Mouse (Mus musculus) kidney, embryonic 16.5 days (tissue): ENCODE data around the gene Taar8b. TPM values are rescaled to one million over a fixed set of nuclear protein-coding genes. Genes with fewer than 3 reads are reported as not detected.
"Not testable (repeated sequence)": the region's sequence is repeated elsewhere in the genome, so short reads cannot be mapped to it uniquely, and the experiment has no call there.

Experiments used
- ATAC-seq: fragments of 200-750 bp; cut with Nextera tagmentation; 2 replicates; pipeline ENCODE4 v1.8.0; 2017; ENCODE audit warnings: moderate TSS enrichment; ENCODE audit not compliant: low FRiP score, low TSS enrichment
- H3K27ac ChIP-seq: fragments of 300-500 bp; sonication (generic); 2 replicates; pipeline ENCODE4 v1.5.1; 2014; ENCODE audit warnings: low read length
- H3K27me3 ChIP-seq: fragments of 300-500 bp; sonication (generic); 2 replicates; pipeline ENCODE4 v1.6.1; 2014; ENCODE audit warnings: low read length, control low read depth, mixed read lengths; ENCODE audit not compliant: insufficient read depth
- H3K36me3 ChIP-seq: fragments of 300-500 bp; sonication (generic); 2 replicates; pipeline ENCODE4 v1.6.1; 2014; ENCODE audit warnings: low read length, control low read depth, mixed read lengths; ENCODE audit not compliant: insufficient read depth
- H3K4me1 ChIP-seq: fragments of 300-500 bp; sonication (generic); 2 replicates; pipeline ENCODE4 v1.6.1; 2014; ENCODE audit warnings: low read length, control low read depth, mixed read lengths; ENCODE audit not compliant: insufficient read depth
- H3K4me2 ChIP-seq: fragments of 300-500 bp; sonication (generic); replicated peaks from 2 replicates; pipeline ENCODE4 v1.6.1; 2014; ENCODE audit warnings: low read depth, low read length
- H3K4me3 ChIP-seq: fragments of 300-500 bp; sonication (generic); 2 replicates; pipeline ENCODE4 v1.5.1; 2014; ENCODE audit warnings: mild to moderate bottlenecking, low read length
- H3K9ac ChIP-seq: fragments of 300-500 bp; sonication (generic); replicated peaks from 2 replicates; pipeline ENCODE4 v1.6.1; 2014; ENCODE audit warnings: low read length
- H3K9me3 ChIP-seq: fragments of 300-500 bp; sonication (generic); 2 replicates; pipeline ENCODE4 v1.6.1; 2016; ENCODE audit warnings: low read length, control low read depth
- WGBS: fragments of 180-500 bp; shearing (Covaris S2); extraction: QIAGEN DNeasy Blood & Tissue Kit; methylation state at CpG from one replicate; pipeline ENCODE4 v1.1.7; 2014; 5-methylcytosine and 5-hydroxymethylcytosine counted together
- polyA plus RNA-seq: library from polyadenylated mRNA; unstranded; fragments of >200 nt; fragmentation: Nextera tagmentation; extraction: Ambion mirVana; gene quantifications from 2 replicates; pipeline ENCODE4 v1.2.1, GENCODE M21; 2015

Taar8b gene
- polyA plus RNA-seq, 1 experiment from 2014 or later, result not detected

GRCm38 (mm10) chr10:24107747-24108146 lies 15.7 kb upstream of the Taar8b start:
- ATAC-seq, result no peak
- no peak overlapping the region for H3K27ac ChIP-seq
- H3K9me3 ChIP-seq, result no peaks in the 10 kb centered on the region
- H3K4me2 ChIP-seq, result no peak overlapping the region
- H3K4me1 ChIP-seq, result no peaks in the 10 kb centered on the region
- H3K4me3 ChIP-seq, result no peak overlapping the region
- 49% methylated on average over 5 of the region's 5 CpGs for WGBS
- no peaks in the 10 kb centered on the region for H3K27me3 ChIP-seq
- H3K36me3 ChIP-seq, result no peaks in the 10 kb centered on the region
- H3K9ac ChIP-seq, result no peak overlapping the region

- not testable (repeated sequence) for H3K36me3 ChIP-seq, H3K4me2 ChIP-seq, ATAC-seq, H3K27me3 ChIP-seq, H3K9me3 ChIP-seq, H3K4me3 ChIP-seq, H3K9ac ChIP-seq, H3K4me1 ChIP-seq, H3K27ac ChIP-seq
- WGBS, result 8% methylated on average over 1 of the region's 1 CpGs
Observed at GRCm38 (mm10) chr10:24103299-24103698, 11.2 kb upstream of the Taar8b start.

- not testable (repeated sequence) for H3K27me3 ChIP-seq, H3K27ac ChIP-seq, H3K4me2 ChIP-seq, H3K4me1 ChIP-seq, ATAC-seq, H3K9ac ChIP-seq, H3K9me3 ChIP-seq, H3K36me3 ChIP-seq, H3K4me3 ChIP-seq
- WGBS, result 80% methylated on average over 1 of the region's 3 CpGs
Observed at GRCm38 (mm10) chr10:24101812-24102211, 9.7 kb upstream of the Taar8b start, which contains the start of gene Taar8c. Taar8c (minus strand) TSS chr10:24101912.

GRCm38 (mm10) chr10:24097010-24097409 lies 4.9 kb upstream of the Taar8b start:
- H3K4me1 ChIP-seq, H3K9ac ChIP-seq, H3K9me3 ChIP-seq, H3K36me3 ChIP-seq, H3K27ac ChIP-seq, H3K4me3 ChIP-seq, ATAC-seq, H3K27me3 ChIP-seq, H3K4me2 ChIP-seq: not testable (repeated sequence)
- 43% methylated on average over 2 of the region's 2 CpGs for WGBS

GRCm38 (mm10) chr10:24087168-24087567 lies 4.9 kb downstream of the Taar8b start:
- H3K36me3 ChIP-seq, result no peaks in the 10 kb centered on the region
- H3K9ac ChIP-seq, result no peak overlapping the region
- ATAC-seq, result no peak
- no peak overlapping the region for H3K4me3 ChIP-seq
- no peaks in the 10 kb centered on the region for H3K4me1 ChIP-seq
- no peak overlapping the region for H3K27ac ChIP-seq
- 91% methylated on average over 2 of the region's 2 CpGs for WGBS
- no peak overlapping the region for H3K4me2 ChIP-seq
- no peaks in the 10 kb centered on the region for H3K27me3 ChIP-seq
- H3K9me3 ChIP-seq, result no peaks in the 10 kb centered on the region

GRCm38 (mm10) chr10:24086555-24086954 lies 5.5 kb downstream of the Taar8b start:
- H3K4me1 ChIP-seq, result no peaks in the 10 kb centered on the region
- H3K4me2 ChIP-seq, result no peak overlapping the region
- H3K9ac ChIP-seq, result no peak overlapping the region
- no peak overlapping the region for H3K27ac ChIP-seq
- H3K4me3 ChIP-seq, result no peak overlapping the region
- no peaks in the 10 kb centered on the region for H3K36me3 ChIP-seq
- H3K27me3 ChIP-seq, result no peaks in the 10 kb centered on the region
- no peak for ATAC-seq
- 67% methylated on average over 5 of the region's 5 CpGs for WGBS
- no peaks in the 10 kb centered on the region for H3K9me3 ChIP-seq

GRCm38 (mm10) chr10:24085936-24086335 lies 6.2 kb downstream of the Taar8b start:
- H3K4me2 ChIP-seq, result no peak overlapping the region
- no peaks in the 10 kb centered on the region for H3K36me3 ChIP-seq
- H3K27me3 ChIP-seq, result no peaks in the 10 kb centered on the region
- no peak for ATAC-seq
- no peak overlapping the region for H3K4me3 ChIP-seq
- no peak overlapping the region for H3K27ac ChIP-seq
- H3K4me1 ChIP-seq, result no peaks in the 10 kb centered on the region
- H3K9ac ChIP-seq, result no peak overlapping the region
- 90% methylated on average over 5 of the region's 5 CpGs for WGBS
- H3K9me3 ChIP-seq, result no peaks in the 10 kb centered on the region

- Histone ChIP-seq H3K27me3 (no peaks in the 10 kb centered on the region), H3K9ac (no peak overlapping the region), H3K4me1 (no peaks in the 10 kb centered on the region), H3K9me3 (no peaks in the 10 kb centered on the region), H3K4me2 (no peak overlapping the region), H3K36me3 (no peaks in the 10 kb centered on the region), H3K27ac (no peak overlapping the region), H3K4me3 (no peak overlapping the region)
- WGBS, result 33% methylated on average over 3 of the region's 3 CpGs
- no peak for ATAC-seq
Observed at GRCm38 (mm10) chr10:24080166-24080565, 11.9 kb downstream of the Taar8b start.

GRCm38 (mm10) chr10:24076200-24076599 lies 15.9 kb downstream of the Taar8b start, which contains the start of gene Taar8a:
Taar8a (plus strand) TSS chr10:24076500.
- not testable (repeated sequence) for ATAC-seq

GRCm38 (mm10) chr10:24074751-24075150 lies 17.3 kb downstream of the Taar8b start:
- H3K4me3 ChIP-seq, H3K4me2 ChIP-seq, H3K4me1 ChIP-seq, H3K9ac ChIP-seq, H3K27me3 ChIP-seq, H3K27ac ChIP-seq, H3K9me3 ChIP-seq, H3K36me3 ChIP-seq, ATAC-seq: not testable (repeated sequence)
- 24% methylated on average over 2 of the region's 2 CpGs for WGBS

More at GRCm38 (mm10) chr10:24076200-24076599, 15.9 kb downstream of the Taar8b start, which contains the start of gene Taar8a:
- not testable (repeated sequence) for H3K4me2 ChIP-seq, H3K4me3 ChIP-seq, H3K9ac ChIP-seq, H3K9me3 ChIP-seq, H3K27me3 ChIP-seq, H3K36me3 ChIP-seq, H3K27ac ChIP-seq, H3K4me1 ChIP-seq
- WGBS, result 84% methylated on average over 2 of the region's 4 CpGs
